Mouse (Mus musculus) layer of hippocampus, adult 8-10 months (tissue): ENCODE measurements around the gene Krtap11-1. TPM values are rescaled to one million over a fixed set of nuclear protein-coding genes. Genes with fewer than 3 reads are reported as not detected.

Source experiments
- total RNA-seq, 4 experiments: library from RNA; stranded (reverse); gene quantifications; 2 replicates each; pipeline ENCODE4 v1.2.4; 2022

The Krtap11-1 gene
- total RNA-seq, 4 experiments from 2014 or later: not detected

Other genes starting within 250 kb of the Krtap11-1 start
- gene Krtap21-1, start 167.3 kb downstream of the Krtap11-1 start, total RNA-seq: not detected
- not detected for gene Krtap6-2, start 151.1 kb downstream of the Krtap11-1 start, total RNA-seq
- gene Krtap8-1, start 83.2 kb downstream of the Krtap11-1 start, total RNA-seq: not detected
- not detected for gene Krtap7-1, start 62.9 kb downstream of the Krtap11-1 start, total RNA-seq